Mouse (Mus musculus): ENCODE measurements around the gene Pum1. TPM values are rescaled to one million over a fixed set of nuclear protein-coding genes. Genes with fewer than 3 reads are reported as not detected.
A peak's percentile ranks its signal among the peaks of the same experiment; 100 is the strongest.
"Not testable (repeated sequence)": the region's sequence is repeated elsewhere in the genome, so short reads cannot be mapped to it uniquely, and the experiment has no call there.

The Pum1 gene
- polyA plus RNA-seq, 2 experiments = 69.5 to 83.8 TPM

GRCm38 (mm10) chr4:130652546-130652945, 10.6 kb upstream of the Pum1 start:
- Histone ChIP-seq H3K27ac (replicated peaks; ENCODE audit: low read depth, low read length) (no peak overlapping the region), H3K9me3 (ENCODE audit: control insufficient read depth, low read length) (no peaks in the 10 kb centered on the region), H3K4me2 (replicated peaks; ENCODE audit: low read depth, low read length, severe bottlenecking) (no peak overlapping the region), H3K4me1 (ENCODE audit: control insufficient read depth, insufficient read depth, low read length) (no peaks in the 10 kb centered on the region), H3K27me3 (ENCODE audit: control insufficient read depth, insufficient read depth, low read length) (no peaks in the 10 kb centered on the region), H3K36me3 (ENCODE audit: control insufficient read depth, insufficient read depth, low read length) (no peaks in the 10 kb centered on the region), H3K4me3 (replicated peaks; ENCODE audit: low read length) (no peak overlapping the region), H3K9ac (ENCODE audit: low read depth, low read length, severe bottlenecking) (no peak overlapping the region)
- TF ChIP-seq POLR2A (IDR thresholded peaks at IDR 0.05; ENCODE audit: borderline replicate concordance, extremely low read depth, insufficient read depth, insufficient read length) = no peak
- DNase-seq (ENCODE audit: low spot score) (no peak), ATAC-seq (ENCODE audit: low FRiP score, low read depth) (no peak)
- WGBS = 50% methylated on average over 4 of the region's 4 CpGs

DNA sequence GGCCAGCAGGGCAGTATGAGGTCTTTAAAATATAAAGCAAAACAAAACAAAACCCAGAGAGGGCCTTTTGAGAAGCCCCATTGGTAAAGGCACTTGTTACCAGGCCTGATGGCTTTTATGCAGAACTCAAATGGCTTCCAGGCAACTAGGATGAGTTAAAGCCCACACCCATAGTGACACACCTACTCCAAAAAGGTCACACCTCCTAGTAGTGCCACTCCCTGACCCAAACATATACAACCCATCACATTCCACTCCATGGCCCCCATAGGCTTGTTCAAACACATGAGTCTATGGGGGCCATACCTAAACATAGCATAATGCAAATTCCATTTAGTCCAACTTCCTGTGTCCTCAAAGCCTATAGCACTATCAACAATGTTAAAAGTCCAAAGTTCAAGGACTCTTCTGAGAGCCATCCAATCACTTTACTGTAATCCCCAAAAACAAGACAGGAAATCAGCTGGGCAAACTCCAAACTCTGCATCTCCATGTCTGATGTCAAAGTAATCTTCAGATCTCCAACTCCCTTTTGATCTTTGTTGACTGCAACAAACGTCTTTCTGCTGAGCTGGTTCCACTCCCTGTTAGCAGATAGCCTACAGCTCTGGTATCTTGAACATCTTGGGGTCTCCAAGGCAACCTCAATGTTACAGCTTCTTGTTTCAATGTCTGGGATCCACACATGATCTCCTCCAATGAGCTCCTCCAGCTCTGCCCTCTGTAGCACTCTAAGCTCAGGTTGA, 5.1 kb upstream of the Pum1 start:
- TF ChIP-seq POLR2A (IDR thresholded peaks at IDR 0.05; ENCODE audit: borderline replicate concordance, extremely low read depth, insufficient read depth, insufficient read length) = no peak
- Histone ChIP-seq H3K36me3 (ENCODE audit: control insufficient read depth, insufficient read depth, low read length) (no peaks in the 10 kb centered on the region), H3K4me2 (replicated peaks; ENCODE audit: low read depth, low read length, severe bottlenecking) (no peak overlapping the region), H3K27ac (replicated peaks; ENCODE audit: low read depth, low read length) (no peak overlapping the region), H3K9me3 (ENCODE audit: control insufficient read depth, low read length) (no peaks in the 10 kb centered on the region), H3K27me3 (ENCODE audit: control insufficient read depth, insufficient read depth, low read length) (no peaks in the 10 kb centered on the region), H3K4me1 (ENCODE audit: control insufficient read depth, insufficient read depth, low read length) (no peaks in the 10 kb centered on the region), H3K4me3 (replicated peaks; ENCODE audit: low read length) (no peak overlapping the region), H3K9ac (ENCODE audit: low read depth, low read length, severe bottlenecking) (no peak overlapping the region)
- ATAC-seq (ENCODE audit: low FRiP score, low read depth) = no peak
- DNase-seq (ENCODE audit: low spot score) = no peak
- 35% methylated on average over 1 of the region's 1 CpGs for WGBS

GRCm38 (mm10) chr4:130659470-130659869, 3.7 kb upstream of the Pum1 start:
- Histone ChIP-seq H3K4me2 (replicated peaks; ENCODE audit: low read depth, low read length, severe bottlenecking) (no peak overlapping the region), H3K27me3 (ENCODE audit: control insufficient read depth, insufficient read depth, low read length) (no peaks in the 10 kb centered on the region), H3K36me3 (ENCODE audit: control insufficient read depth, insufficient read depth, low read length) (no peaks in the 10 kb centered on the region), H3K4me1 (ENCODE audit: control insufficient read depth, insufficient read depth, low read length) (no peaks in the 10 kb centered on the region), H3K9me3 (ENCODE audit: control insufficient read depth, low read length) (no peaks in the 10 kb centered on the region), H3K27ac (replicated peaks; ENCODE audit: low read depth, low read length) (no peak overlapping the region), H3K4me3 (replicated peaks; ENCODE audit: low read length) (no peak overlapping the region), H3K9ac (ENCODE audit: low read depth, low read length, severe bottlenecking) (no peak overlapping the region)
- no peak for ATAC-seq (ENCODE audit: low FRiP score, low read depth)
- no peak for DNase-seq (ENCODE audit: low spot score)
- no peak for TF ChIP-seq POLR2A (IDR thresholded peaks at IDR 0.05; ENCODE audit: borderline replicate concordance, extremely low read depth, insufficient read depth, insufficient read length)
- WGBS = 82% methylated on average over 6 of the region's 6 CpGs

- WGBS = 78% methylated on average over 2 of the region's 2 CpGs
- no peak for TF ChIP-seq POLR2A (IDR thresholded peaks at IDR 0.05; ENCODE audit: borderline replicate concordance, extremely low read depth, insufficient read depth, insufficient read length)
- DNase-seq (ENCODE audit: low spot score) (no peak), ATAC-seq (ENCODE audit: low FRiP score, low read depth) (no peak)
- Histone ChIP-seq H3K27ac (replicated peaks; ENCODE audit: low read depth, low read length) (no peak overlapping the region), H3K27me3 (ENCODE audit: control insufficient read depth, insufficient read depth, low read length) (no peaks in the 10 kb centered on the region), H3K36me3 (ENCODE audit: control insufficient read depth, insufficient read depth, low read length) (no peaks in the 10 kb centered on the region), H3K4me3 (replicated peaks; ENCODE audit: low read length) (no peak overlapping the region), H3K4me2 (replicated peaks; ENCODE audit: low read depth, low read length, severe bottlenecking) (no peak overlapping the region), H3K4me1 (ENCODE audit: control insufficient read depth, insufficient read depth, low read length) (no peaks in the 10 kb centered on the region), H3K9ac (ENCODE audit: low read depth, low read length, severe bottlenecking) (no peak overlapping the region), H3K9me3 (ENCODE audit: control insufficient read depth, low read length) (no peaks in the 10 kb centered on the region)
Measured at GRCm38 (mm10) chr4:130660106-130660505, 3.0 kb upstream of the Pum1 start.

GRCm38 (mm10) chr4:130661151-130661550, 2.0 kb upstream of the Pum1 start:
- 87% methylated on average over 3 of the region's 3 CpGs for WGBS
- Histone ChIP-seq H3K4me1 (ENCODE audit: control insufficient read depth, insufficient read depth, low read length) (peaks cover 1% of the 10 kb centered on the region; the same call in 1 of the 2 replicates), H3K36me3 (ENCODE audit: control insufficient read depth, insufficient read depth, low read length) (no peaks in the 10 kb centered on the region), H3K4me3 (replicated peaks; ENCODE audit: low read length) (no peak overlapping the region), H3K9ac (ENCODE audit: low read depth, low read length, severe bottlenecking) (no peak overlapping the region), H3K27ac (replicated peaks; ENCODE audit: low read depth, low read length) (no peak overlapping the region), H3K9me3 (ENCODE audit: control insufficient read depth, low read length) (no peaks in the 10 kb centered on the region), H3K4me2 (replicated peaks; ENCODE audit: low read depth, low read length, severe bottlenecking) (no peak overlapping the region), H3K27me3 (ENCODE audit: control insufficient read depth, insufficient read depth, low read length) (no peaks in the 10 kb centered on the region)
- ATAC-seq (ENCODE audit: low FRiP score, low read depth) = no peak
- no peak for TF ChIP-seq POLR2A (IDR thresholded peaks at IDR 0.05; ENCODE audit: borderline replicate concordance, extremely low read depth, insufficient read depth, insufficient read length)
- no peak for DNase-seq (ENCODE audit: low spot score)

DNA sequence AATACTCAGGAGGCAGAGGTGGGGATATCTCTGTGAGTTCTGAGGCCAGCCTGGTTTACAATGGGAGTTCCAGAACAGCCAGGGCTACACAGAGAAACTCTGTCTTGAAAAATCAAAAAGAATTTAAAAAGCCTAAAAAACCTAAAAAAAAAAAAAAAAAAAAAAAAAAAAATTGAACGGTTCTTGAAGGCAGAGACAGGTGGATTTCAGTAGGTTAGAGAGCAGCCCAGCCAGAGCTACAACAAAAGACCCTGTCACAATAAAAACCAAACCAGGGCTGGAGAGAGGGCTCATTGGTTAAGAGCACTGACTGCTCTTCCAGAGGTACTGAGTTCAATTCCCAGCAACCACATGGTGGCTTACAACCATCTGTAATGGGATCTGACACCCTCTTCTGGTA, 816 bp upstream of the Pum1 start:
- H3K27me3 ChIP-seq (ENCODE audit: control insufficient read depth, insufficient read depth, low read length); H3K36me3 ChIP-seq (ENCODE audit: control insufficient read depth, insufficient read depth, low read length); ATAC-seq (ENCODE audit: low FRiP score, low read depth); H3K9me3 ChIP-seq (ENCODE audit: control insufficient read depth, low read length); H3K27ac ChIP-seq (replicated peaks; ENCODE audit: low read depth, low read length); H3K4me1 ChIP-seq (ENCODE audit: control insufficient read depth, insufficient read depth, low read length); DNase-seq (ENCODE audit: low spot score); H3K9ac ChIP-seq (ENCODE audit: low read depth, low read length, severe bottlenecking); H3K4me2 ChIP-seq (replicated peaks; ENCODE audit: low read depth, low read length, severe bottlenecking): not testable (repeated sequence)
- 77% methylated on average over 1 of the region's 1 CpGs for WGBS
- H3K4me3 ChIP-seq (replicated peaks; ENCODE audit: low read length) = peak overlapping the region; percentile 97; the same call in 1 of the 2 replicates
